Mouse (Mus musculus): Measurements from ENCODE around the gene Srpr. TPM values are rescaled to one million over a fixed set of nuclear protein-coding genes. Genes with fewer than 3 reads are reported as not detected.

Srpr gene
- total RNA-seq, 2 experiments from 2014 or later = 128 to 136 TPM

- peak; percentile 71 for DNase-seq
These were observed 11.3 kb upstream of the Srpr start for GRCm38 (mm10) chr9:35188700-35189099.

DNA sequence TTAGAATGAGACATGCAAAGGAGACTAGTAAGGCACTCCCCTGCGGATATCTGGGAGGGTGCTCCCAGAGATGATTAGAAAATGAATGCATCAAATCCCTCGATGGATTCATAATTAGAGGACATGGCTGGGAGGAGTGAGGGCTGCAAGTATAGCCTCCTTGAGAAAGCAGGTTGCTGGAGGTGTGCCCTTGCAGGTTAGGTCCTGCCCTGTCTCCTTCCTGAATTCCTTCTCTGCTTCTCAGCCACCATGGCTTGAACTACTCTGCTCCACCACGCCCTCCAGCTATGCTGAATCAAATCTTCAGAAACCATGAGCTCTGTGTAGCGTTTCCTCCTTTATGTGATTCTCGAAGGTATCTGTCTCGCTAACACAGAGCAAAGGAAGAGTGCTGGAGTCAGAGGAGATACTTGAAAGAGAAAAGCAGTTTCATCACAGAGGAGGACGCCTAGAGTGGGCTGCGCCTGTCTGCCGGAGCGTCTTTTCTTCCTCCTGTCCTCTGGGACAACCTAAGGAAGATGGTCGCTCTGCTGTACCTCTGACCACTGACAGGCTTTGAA is 6.9 kb upstream of the Srpr start:
- DNase-seq = no peak

DNA sequence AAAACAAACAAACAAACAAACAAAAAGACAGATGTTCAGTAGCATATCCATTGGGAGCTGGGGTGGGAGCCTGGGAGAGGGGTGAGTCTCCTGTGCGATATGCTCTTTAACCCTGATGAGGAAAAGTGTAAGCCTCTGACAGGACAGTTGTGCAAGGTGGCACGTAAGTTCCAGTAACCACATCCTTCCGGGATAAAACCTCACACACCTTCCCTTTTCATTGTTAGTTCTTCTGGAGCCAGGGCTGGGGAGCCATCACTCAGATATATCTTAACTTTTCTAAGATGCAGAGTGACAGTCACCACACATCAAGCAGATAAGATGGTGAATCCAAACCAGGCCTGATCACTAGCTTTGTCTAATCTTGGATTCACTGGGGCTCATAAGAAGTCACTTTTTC is 5.9 kb upstream of the Srpr start:
- no peak for DNase-seq

DNA sequence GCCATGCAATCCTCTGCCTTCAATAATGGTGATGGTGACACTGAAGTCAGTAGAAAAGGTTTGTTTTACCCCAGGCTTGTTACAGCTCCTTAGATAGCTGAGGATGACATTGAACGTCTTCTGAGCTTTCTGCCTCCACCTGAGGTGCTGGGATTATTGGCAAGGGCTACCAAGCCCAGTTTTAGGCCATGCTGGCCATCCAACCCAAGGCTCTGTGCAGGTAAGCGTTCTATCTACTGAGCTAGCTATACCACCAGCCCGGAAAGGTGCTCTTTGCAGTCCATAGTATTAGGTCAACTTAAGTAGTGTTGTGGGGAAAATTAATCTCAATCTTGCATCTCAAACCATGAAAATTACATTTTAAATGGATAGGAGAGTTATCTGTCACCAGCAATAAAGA is 2.4 kb upstream of the Srpr start:
- no peak for DNase-seq

DNA sequence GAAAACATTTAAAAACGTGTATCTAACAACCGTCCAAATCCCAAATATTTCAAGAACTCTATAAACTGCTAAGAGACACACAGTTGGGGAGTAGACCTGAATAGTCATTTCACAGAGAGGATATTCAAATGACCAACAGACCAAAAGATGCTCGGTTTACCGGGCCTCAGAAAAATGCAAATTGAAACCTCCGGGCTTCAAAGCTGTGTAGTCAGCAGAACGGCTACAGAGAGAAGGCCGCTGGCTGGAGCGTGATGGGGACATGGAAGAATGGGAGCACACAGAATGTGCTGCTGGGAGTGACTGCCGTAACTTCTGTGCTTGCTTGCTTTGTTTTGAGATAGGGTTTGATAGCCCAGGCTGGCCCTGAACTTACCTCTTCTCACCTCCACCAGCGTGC is 1.6 kb upstream of the Srpr start:
- DNase-seq = no peak

- DNase-seq = no peak
These were observed 817 bp upstream of the Srpr start for GRCm38 (mm10) chr9:35198945-35199771.

DNA sequence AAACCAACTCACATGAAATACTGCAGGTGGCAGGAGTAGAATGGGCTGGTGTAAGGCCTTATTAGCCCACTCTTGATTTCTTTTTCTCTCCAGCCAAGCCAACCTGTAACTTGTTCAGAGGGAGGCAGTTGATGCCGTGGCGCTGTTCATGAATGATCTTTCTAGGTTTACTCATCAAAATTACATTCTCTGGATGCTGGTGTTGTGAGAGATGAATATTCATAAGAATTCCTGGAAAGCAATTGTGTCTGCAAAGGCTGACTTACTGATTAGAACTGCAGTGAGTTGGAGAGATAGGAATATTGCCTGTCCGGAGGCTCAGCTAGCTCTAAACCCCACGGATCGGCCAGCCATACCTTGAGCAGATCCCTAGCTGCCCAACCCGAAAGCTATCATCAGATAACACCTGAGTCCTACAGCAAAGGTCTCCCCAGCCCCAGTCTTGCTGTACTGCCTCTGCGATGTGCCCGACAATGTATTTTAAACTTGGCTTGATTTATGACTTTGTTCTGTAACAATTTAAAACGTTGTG is 620 bp downstream of the Srpr start:
- no peak for DNase-seq

DNA sequence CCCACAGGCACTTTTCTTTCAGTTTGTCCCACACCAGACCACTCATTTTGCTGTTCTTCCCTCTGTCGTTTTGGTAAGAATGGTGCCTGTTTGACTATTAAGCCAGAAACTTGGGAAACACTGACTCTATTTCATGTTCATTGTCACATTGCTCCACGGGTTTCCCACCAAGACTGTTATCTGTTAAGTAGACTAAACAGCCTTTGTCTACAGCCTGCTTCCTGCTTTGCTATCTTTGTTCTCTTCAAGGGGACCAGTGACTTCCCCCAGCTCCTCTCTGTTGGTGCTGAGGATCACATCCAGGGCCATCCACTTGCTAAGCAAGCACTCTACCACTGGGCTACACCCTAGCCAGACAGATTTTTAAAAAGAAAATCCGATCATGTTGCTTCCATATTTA is 3.6 kb downstream of the Srpr start:
- DNase-seq = no peak

- no peak for DNase-seq
These were observed 4.4 kb downstream of the Srpr start for GRCm38 (mm10) chr9:35204421-35204820.

- DNase-seq = peak; percentile 99
These were observed 10.8 kb downstream of the Srpr start, which contains the start of gene Foxred1 for GRCm38 (mm10) chr9:35210542-35211474. Gene Foxred1 (minus strand): TSS chr9:35211055.

DNA sequence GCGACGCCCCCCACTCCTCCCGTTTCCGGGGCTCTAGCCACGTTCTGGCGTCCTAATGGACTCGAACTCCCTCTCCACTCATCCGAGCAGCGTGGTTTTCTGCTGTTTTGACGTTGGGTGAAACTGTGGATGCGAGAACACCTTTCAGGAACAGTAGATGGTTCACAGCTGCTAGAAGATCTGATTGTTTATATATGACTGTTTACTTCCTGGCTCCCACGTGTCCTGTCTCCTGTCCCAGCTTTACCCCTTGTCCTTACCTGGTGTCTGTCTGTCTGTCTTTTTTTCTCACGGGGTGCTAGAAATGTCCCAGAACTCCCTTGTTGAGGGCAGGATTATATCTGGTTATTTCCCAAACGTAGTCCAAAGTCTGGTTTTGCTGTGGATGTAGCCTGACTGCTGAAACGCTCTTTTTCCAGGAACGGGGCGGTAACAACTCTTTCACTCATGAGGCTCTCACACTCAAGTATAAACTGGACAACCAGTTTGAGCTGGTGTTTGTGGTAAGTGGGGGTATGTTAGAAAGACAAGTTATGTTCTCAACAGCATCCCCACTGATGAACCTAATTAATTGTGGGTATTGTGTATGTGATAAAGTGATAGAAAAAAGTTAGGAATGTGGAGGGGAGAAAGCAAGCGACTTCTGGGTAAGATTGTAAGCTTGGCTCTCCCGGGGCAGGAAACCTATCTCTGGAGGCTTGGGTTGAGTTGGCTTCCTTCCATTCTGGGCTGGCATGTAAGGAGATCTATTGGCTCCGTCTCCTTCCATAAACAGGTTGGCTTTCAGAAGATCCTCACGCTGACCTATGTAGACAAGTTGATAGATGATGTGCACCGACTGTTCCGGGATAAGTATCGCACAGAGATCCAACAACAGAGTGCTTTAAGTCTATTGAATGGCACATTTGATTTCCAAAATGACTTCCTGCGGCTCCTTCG is 11.9 kb downstream of the Srpr start:
- peak; percentile 30 for DNase-seq

GRCm38 (mm10) chr9:35217963-35218362 is 18.0 kb downstream of the Srpr start:
- no peak for DNase-seq

- no peak for DNase-seq
These were observed 23.5 kb downstream of the Srpr start for GRCm38 (mm10) chr9:35223466-35223865.

GRCm38 (mm10) chr9:35228671-35229070 is 28.7 kb downstream of the Srpr start:
- DNase-seq = no peak

DNA sequence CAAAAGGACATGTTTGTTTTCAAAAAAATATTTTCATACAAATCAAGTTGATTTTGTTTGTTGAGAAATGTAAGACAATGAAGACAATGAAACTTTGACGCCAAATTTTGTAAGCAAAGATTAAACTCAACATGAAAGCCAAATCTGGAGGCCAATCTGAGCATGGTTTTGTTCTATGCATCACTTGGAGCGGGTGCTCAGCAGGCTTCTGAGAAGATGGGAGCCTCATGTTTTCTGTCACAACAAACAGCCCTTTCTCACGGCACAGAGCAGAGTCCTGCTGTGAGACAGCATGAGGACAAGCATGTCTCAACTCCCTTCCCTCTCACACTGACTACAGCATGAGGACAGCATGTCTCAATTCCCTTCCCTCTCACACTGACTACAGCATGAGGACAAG is 36.0 kb downstream of the Srpr start:
- DNase-seq = no peak

GRCm38 (mm10) chr9:35238371-35238770 is 38.4 kb downstream of the Srpr start:
- DNase-seq = no peak

- no peak for DNase-seq
These were observed 39.1 kb downstream of the Srpr start for GRCm38 (mm10) chr9:35238915-35239571.

- DNase-seq = no peak
These were observed 39.8 kb downstream of the Srpr start for GRCm38 (mm10) chr9:35239734-35240133.

DNA sequence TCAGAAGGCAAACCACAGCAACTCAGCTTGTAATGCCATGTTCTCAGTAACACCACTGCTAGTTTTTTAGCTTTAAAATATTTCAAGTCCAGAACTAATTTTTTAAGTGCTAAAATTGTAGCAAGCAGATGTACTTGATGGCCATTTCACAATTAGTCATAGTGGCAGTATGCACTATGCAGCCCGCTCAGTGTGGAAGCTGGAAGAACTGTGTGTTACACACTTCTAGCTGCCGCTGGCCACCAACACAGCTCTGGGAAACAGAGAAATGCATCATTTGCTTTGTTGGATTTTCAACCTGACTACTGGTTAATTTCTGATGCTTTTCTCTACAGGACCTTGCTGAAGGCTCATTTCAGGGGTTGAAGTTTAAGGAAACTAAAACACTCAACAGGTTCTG is 47.4 kb downstream of the Srpr start:
- no peak for DNase-seq

DNA sequence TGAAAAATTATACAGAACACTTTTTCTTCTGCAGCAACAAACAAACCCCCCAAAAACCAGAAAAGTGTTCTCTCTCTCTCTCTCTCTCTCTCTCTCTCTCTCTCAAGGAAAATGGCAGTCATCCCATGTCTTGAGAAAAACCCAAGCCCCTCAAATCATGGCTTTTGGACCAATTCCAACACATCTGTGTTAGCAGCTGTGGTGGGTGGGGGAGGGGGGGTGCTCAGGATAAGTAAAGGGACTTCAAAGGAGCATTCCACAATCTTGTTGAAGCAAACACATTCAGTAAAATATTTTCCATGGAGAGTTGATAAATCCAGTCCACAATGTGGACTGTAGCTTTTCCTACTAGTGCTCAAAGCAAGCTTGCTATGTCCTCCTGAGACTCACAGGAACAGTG is 49.5 kb downstream of the Srpr start:
- DNase-seq = no peak

GRCm38 (mm10) chr9:35257365-35257764 is 57.4 kb downstream of the Srpr start:
- DNase-seq = no peak

Data from adrenal gland, postnatal 10 days (tissue).